Mouse (Mus musculus): ENCODE measurements at regions not wholly inside any gene's neighbourhood (a gene's known extent, or its start where the extent isn't known, plus 50 kb on each side); places are given as distances from the start of the nearest gene placed in this dataset.

DNA sequence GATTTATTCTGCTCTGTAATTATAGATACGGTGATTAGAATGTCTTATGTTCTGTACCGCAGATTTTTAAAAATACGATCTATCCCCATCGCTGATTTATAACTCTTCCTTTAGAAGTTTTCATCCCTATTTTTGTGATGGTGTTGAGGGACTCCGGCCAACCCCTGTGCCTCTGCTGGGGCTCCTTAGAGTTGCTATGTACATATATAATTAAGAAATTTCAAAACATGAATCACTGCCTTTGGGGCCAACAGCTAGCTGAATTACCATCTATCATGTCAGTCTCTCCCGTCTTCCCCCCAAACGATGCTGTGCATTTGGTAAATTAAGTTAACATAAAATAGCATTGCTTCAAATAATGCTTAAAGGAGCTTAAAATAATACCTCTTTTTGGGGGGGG is 79.8 kb upstream of the Ctbp2 start:
- H3K36me3 ChIP-seq (ENCODE audit: poor library complexity, severe bottlenecking): no peaks in the 10 kb centered on the region
- no peak overlapping the region for H3K4me2 ChIP-seq
- no peak overlapping the region for H3K4me3 ChIP-seq
- no peaks in the 10 kb centered on the region for H3K9me3 ChIP-seq (replicated peaks)
- peaks cover 10% of the 10 kb centered on the region for H3K27me3 ChIP-seq
- ATAC-seq: no peak
- H3K9ac ChIP-seq: no peak overlapping the region
- no peak overlapping the region for H3K27ac ChIP-seq
- 85% methylated on average over 7 of the region's 7 CpGs for WGBS
- H3K4me1 ChIP-seq: peaks cover 14% of the 10 kb centered on the region

- Histone ChIP-seq H3K4me1 (peaks cover 14% of the 10 kb centered on the region), H3K4me3 (no peak overlapping the region), H3K27ac (no peak overlapping the region), H3K4me2 (no peak overlapping the region), H3K27me3 (peaks cover 17% of the 10 kb centered on the region), H3K36me3 (ENCODE audit: poor library complexity, severe bottlenecking) (no peaks in the 10 kb centered on the region), H3K9ac (no peak overlapping the region), H3K9me3 (replicated peaks) (no peaks in the 10 kb centered on the region)
- ATAC-seq: no peak
- WGBS: 82% methylated on average over 13 of the region's 13 CpGs
These were observed 78.1 kb upstream of the Ctbp2 start for GRCm38 (mm10) chr7:133202092-133202880.

DNA sequence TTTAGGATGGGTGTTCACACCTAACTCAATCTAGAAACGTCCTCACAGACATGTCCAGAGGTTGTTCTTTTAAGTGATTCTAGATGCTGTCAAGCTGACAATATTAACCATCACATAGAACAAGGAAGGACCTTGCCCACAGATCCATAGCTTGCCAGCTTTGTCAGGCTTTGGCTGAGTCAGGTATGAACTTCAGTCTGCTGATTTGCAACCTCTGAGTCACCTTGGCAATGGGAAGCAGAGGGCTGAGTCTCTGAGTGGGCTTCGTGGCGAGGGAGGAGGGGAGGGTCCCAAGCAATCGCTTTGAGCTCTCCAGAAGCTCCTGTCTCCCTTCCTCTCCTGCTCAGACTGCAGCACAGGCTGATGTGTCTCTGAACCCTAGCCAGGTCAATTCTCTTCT is 74.9 kb upstream of the Ctbp2 start:
- H3K36me3 ChIP-seq (ENCODE audit: poor library complexity, severe bottlenecking): no peaks in the 10 kb centered on the region
- no peak overlapping the region for H3K27ac ChIP-seq
- peaks cover 15% of the 10 kb centered on the region for H3K27me3 ChIP-seq
- no peak overlapping the region for H3K4me2 ChIP-seq
- 77% methylated on average over 4 of the region's 4 CpGs for WGBS
- H3K9ac ChIP-seq: no peak overlapping the region
- no peaks in the 10 kb centered on the region for H3K9me3 ChIP-seq (replicated peaks)
- H3K4me3 ChIP-seq: no peak overlapping the region
- H3K4me1 ChIP-seq: 0 out of 2 replicates have a peak, but pooled peaks cover 5% of the 10 kb centered on the region
- ATAC-seq: no peak

GRCm38 (mm10) chr7:133189880-133190462 is 65.8 kb upstream of the Ctbp2 start:
- Histone ChIP-seq H3K9ac (no peak overlapping the region), H3K27ac (no peak overlapping the region), H3K9me3 (replicated peaks) (no peaks in the 10 kb centered on the region), H3K36me3 (ENCODE audit: poor library complexity, severe bottlenecking) (no peaks in the 10 kb centered on the region), H3K27me3 (peaks cover 25% of the 10 kb centered on the region), H3K4me2 (no peak overlapping the region), H3K4me1 (peaks cover 21% of the 10 kb centered on the region), H3K4me3 (no peak overlapping the region)
- peak; percentile 74 for ATAC-seq
- WGBS: 27% methylated on average over 7 of the region's 7 CpGs

DNA sequence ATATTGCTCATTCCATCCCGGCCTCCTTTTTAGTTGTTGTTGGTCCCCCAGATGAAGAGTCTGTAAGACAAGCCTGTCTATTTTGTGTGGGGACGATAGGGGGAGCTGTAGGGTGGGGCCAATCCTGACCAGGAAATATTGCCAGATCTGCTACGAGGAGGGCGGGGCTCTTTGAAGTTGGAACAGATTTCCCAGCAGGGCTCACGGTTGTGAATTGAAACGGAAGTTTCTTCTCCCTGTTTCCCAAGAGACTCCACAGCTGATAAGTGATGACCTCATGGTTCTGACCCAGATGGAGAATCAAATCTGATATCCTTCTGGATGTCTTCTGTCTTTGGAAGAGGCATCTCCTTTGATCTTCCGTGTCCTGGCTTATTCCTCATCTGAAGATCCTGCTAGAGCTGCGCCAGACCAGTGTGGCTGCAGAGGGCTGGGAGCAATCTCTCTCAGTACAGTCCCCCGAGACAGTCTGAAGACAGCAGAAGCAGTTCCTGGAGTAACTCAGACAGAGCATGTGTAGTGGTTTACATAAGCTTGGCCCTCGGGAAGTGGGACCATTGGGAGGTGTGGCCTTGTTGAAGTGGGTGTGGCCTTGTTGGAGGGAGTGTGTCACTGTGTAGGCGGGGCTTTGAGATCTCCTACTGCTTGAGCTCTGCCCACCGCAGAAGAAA is 61.9 kb upstream of the Ctbp2 start:
- Histone ChIP-seq H3K9me3 (replicated peaks) (no peaks in the 10 kb centered on the region; the same call in 1 of the 2 replicates), H3K4me1 (peaks cover 25% of the 10 kb centered on the region), H3K9ac (no peak overlapping the region), H3K36me3 (ENCODE audit: poor library complexity, severe bottlenecking) (no peaks in the 10 kb centered on the region), H3K27ac (no peak overlapping the region), H3K27me3 (peaks cover 8% of the 10 kb centered on the region), H3K4me2 (peak overlapping the region; percentile 19; the same call in 1 of the 2 replicates), H3K4me3 (no peak overlapping the region)
- ATAC-seq: peak; percentile 16; the same call in 1 of the 2 replicates
- 18% methylated on average over 12 of the region's 12 CpGs for WGBS

DNA sequence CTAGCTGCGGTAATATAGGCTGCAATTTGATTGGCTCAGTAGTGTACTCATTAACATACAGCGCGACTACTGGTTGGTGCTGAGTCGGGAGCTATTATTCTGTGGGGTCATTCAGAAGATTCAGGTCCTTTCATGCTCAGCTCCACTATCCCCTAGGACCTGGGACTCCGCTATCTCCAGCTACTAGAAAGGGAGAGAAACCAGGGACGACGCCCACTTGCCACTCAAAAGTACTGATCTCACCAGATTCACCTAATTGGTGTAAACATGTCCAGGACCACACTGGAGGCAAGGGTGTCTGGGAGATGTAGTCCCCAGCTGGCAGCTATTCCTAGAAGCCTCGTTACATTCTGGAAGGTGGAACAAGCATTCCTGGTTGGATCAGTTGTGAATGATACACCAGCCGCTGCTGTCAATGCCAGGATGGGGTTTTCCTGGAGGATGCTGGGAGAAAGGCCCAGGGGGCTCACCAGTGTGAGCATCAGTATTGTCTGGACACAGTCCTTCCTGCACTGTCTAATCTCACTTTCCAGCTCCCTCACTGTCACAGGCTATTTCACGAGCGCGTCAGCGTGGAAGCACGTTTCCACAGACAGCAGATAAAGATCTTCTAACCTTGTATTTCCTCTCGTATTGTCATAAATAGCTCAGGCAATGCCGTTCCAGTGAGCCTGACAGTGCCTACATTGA is 60.9 kb upstream of the Ctbp2 start:
- H3K4me3 ChIP-seq: peak overlapping the region; percentile 25
- peak overlapping the region; percentile 50 for H3K4me2 ChIP-seq
- H3K27me3 ChIP-seq: peaks cover 8% of the 10 kb centered on the region
- 57% methylated on average over 16 of the region's 16 CpGs for WGBS
- no peaks in the 10 kb centered on the region; the same call in 1 of the 2 replicates for H3K9me3 ChIP-seq (replicated peaks)
- H3K9ac ChIP-seq: no peak overlapping the region
- ATAC-seq: peak; percentile 55; the same call in 1 of the 2 replicates
- peaks cover 18% of the 10 kb centered on the region for H3K4me1 ChIP-seq
- H3K27ac ChIP-seq: no peak overlapping the region
- H3K36me3 ChIP-seq (ENCODE audit: poor library complexity, severe bottlenecking): no peaks in the 10 kb centered on the region

DNA sequence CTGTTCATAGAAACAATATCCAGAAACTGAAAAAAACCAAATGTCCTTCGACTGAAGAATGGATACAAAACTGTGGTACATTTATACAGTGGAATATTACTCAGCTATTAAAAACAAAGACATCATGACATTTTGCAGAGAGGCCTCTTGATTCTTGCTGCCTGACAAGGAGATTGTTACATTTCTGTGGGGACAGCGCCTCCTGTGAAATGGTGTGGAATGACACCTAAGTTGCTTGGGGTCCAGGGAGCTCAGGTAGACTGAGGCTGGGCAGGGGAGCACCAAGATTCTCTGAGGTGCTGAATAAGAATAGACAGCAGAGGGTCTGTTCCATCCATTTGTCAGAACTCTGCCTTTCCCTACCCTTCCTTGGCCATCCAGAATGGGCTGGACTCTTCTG is 57.2 kb upstream of the Ctbp2 start:
- H3K4me1 ChIP-seq: peaks cover 8% of the 10 kb centered on the region
- no peak for ATAC-seq
- 50% methylated on average over 2 of the region's 2 CpGs for WGBS
- no peaks in the 10 kb centered on the region; the same call in 1 of the 2 replicates for H3K9me3 ChIP-seq (replicated peaks)
- no peak overlapping the region for H3K9ac ChIP-seq
- no peak overlapping the region for H3K4me2 ChIP-seq
- no peak overlapping the region for H3K4me3 ChIP-seq
- H3K36me3 ChIP-seq (ENCODE audit: poor library complexity, severe bottlenecking): no peaks in the 10 kb centered on the region
- no peak overlapping the region for H3K27ac ChIP-seq
- no peaks in the 10 kb centered on the region for H3K27me3 ChIP-seq

- no peak overlapping the region for H3K27ac ChIP-seq
- no peak overlapping the region for H3K4me3 ChIP-seq
- 89% methylated on average over 4 of the region's 4 CpGs for WGBS
- no peaks in the 10 kb centered on the region for H3K27me3 ChIP-seq
- H3K4me2 ChIP-seq: no peak overlapping the region
- ATAC-seq: no peak
- no peaks in the 10 kb centered on the region for H3K4me1 ChIP-seq
- H3K36me3 ChIP-seq (ENCODE audit: poor library complexity, severe bottlenecking): no peaks in the 10 kb centered on the region
- H3K9me3 ChIP-seq (replicated peaks): no peaks in the 10 kb centered on the region; the same call in 1 of the 2 replicates
- no peak overlapping the region for H3K9ac ChIP-seq
These were observed 53.0 kb upstream of the Ctbp2 start for GRCm38 (mm10) chr7:133177179-133177575.

GRCm38 (mm10) chr7:133176256-133177178 is 52.4 kb upstream of the Ctbp2 start:
- Histone ChIP-seq H3K4me2 (no peak overlapping the region), H3K27me3 (no peaks in the 10 kb centered on the region), H3K4me1 (no peaks in the 10 kb centered on the region), H3K4me3 (no peak overlapping the region), H3K27ac (no peak overlapping the region), H3K9ac (no peak overlapping the region), H3K36me3 (ENCODE audit: poor library complexity, severe bottlenecking) (no peaks in the 10 kb centered on the region), H3K9me3 (replicated peaks) (no peaks in the 10 kb centered on the region; the same call in 1 of the 2 replicates)
- WGBS: 74% methylated on average over 10 of the region's 10 CpGs
- no peak for ATAC-seq
